ENCODE assay signal across 8 mouse cellular contexts in genomic region chr5:117069498-117069894, GRCm38 (mm10). TPM values are rescaled to one million over a fixed set of nuclear protein-coding genes. Genes with fewer than 3 reads are reported as not detected.
DNase-seq lines count a peak whose midpoint lies in the region; ATAC-seq and TF ChIP-seq lines count a peak whose summit lies in the region.

No protein-coding gene starts in this region.

- no peaks in the 10 kb centered on the region for H3K79me2 ChIP-seq in MEL (ENCODE audit: control insufficient read depth, insufficient read depth, low read length, poor library complexity)

- H3K9ac ChIP-seq in MEL (ENCODE audit: control insufficient read depth, low read depth, low read length, poor library complexity, severe bottlenecking), result no peak overlapping the region
- H3K9ac ChIP-seq in midbrain, embryonic 15.5 days, result no peak overlapping the region

- H3K27ac ChIP-seq in MEL (ENCODE audit: control insufficient read depth, low read depth, low read length), result no peak overlapping the region
- no peak overlapping the region for H3K27ac ChIP-seq in midbrain, embryonic 15.5 days

- no peaks in the 10 kb centered on the region for H3K36me3 ChIP-seq in MEL (ENCODE audit: control insufficient read depth in 1 of 2, insufficient read depth in 2 of 2, low read length in 2 of 2)
- H3K36me3 ChIP-seq in midbrain, embryonic 15.5 days (replicated peaks), result no peaks in the 10 kb centered on the region

- H3K27me3 ChIP-seq in MEL (ENCODE audit: control insufficient read depth in 1 of 2, insufficient read depth in 2 of 2, low read length in 2 of 2), result no peaks in the 10 kb centered on the region
- H3K27me3 ChIP-seq in midbrain, embryonic 15.5 days (replicated peaks), result no peaks in the 10 kb centered on the region

- DNase-seq in CD4-positive helper T cell, adult 2 months (ENCODE audit: low read depth, low spot score), result peak; percentile 50
- no peak for DNase-seq in MEL (ENCODE audit: low read depth, low spot score)
- peak; percentile 89 to 91 for DNase-seq in cerebellum, postnatal 36 days
- DNase-seq in gastrocnemius, postnatal 25 days, result peak; percentile 15
- peak; percentile 65 to 66 for DNase-seq in kidney, postnatal 4 days
- DNase-seq in testis, postnatal 10 days (ENCODE audit: low spot score), result peak; percentile 54
- no peak for DNase-seq in adipocyte (ENCODE audit: low spot score)

- WGBS in midbrain, embryonic 15.5 days, result 18% methylated on average over 10 of the region's 10 CpGs

- TF ChIP-seq POLR2A in MEL (IDR thresholded peaks at IDR 0.05; ENCODE audit: control insufficient read depth in 1 of 2, insufficient read depth in 1 of 2, low read depth in 1 of 2, low read length in 2 of 2, poor library complexity in 1 of 2), result no peak

- no peak for TF ChIP-seq EP300 in MEL (IDR thresholded peaks at IDR 0.05; ENCODE audit: low read depth in 1 of 2, low read length in 2 of 2)

- no peaks in the 10 kb centered on the region for H3K9me3 ChIP-seq in MEL (replicated peaks; ENCODE audit: insufficient read depth, low read length)
- no peaks in the 10 kb centered on the region for H3K9me3 ChIP-seq in midbrain, embryonic 15.5 days

- ATAC-seq in midbrain, embryonic 15.5 days (replicated peaks), result 0 out of 2 replicates have a peak, but pooled peaks have one; percentile 33

- peak overlapping the region; percentile 36 for H3K4me2 ChIP-seq in midbrain, embryonic 15.5 days

- H3K4me3 ChIP-seq in MEL (ENCODE audit: control insufficient read depth in 1 of 2, insufficient read depth in 1 of 2, low read depth in 2 of 2, low read length in 2 of 2), result no peak overlapping the region
- H3K4me3 ChIP-seq in midbrain, embryonic 15.5 days, result 0 out of 2 replicates have a peak overlapping the region, but pooled peaks have one; percentile 13

- TF ChIP-seq CTCF in MEL (IDR thresholded peaks at IDR 0.05 in 2 of 3, conservative IDR thresholded peaks at IDR 0.05 in 1 of 3; ENCODE audit: control insufficient read depth in 1 of 3, insufficient read depth in 1 of 3, low read depth in 2 of 3, low read length in 3 of 3, poor library complexity in 1 of 3, severe bottlenecking in 1 of 3), result peak; percentile 32 to 39 (median 33); a peak in 5 of 6 replicates

- no peaks in the 10 kb centered on the region for H3K4me1 ChIP-seq in MEL (ENCODE audit: control insufficient read depth in 1 of 2, insufficient read depth in 2 of 2, low read length in 2 of 2)
- no peaks in the 10 kb centered on the region for H3K4me1 ChIP-seq in midbrain, embryonic 15.5 days

- TF ChIP-seq RAD21 in MEL (IDR thresholded peaks at IDR 0.05; ENCODE audit: low read depth, low read length), result peak; percentile 27

TF ChIP-seq in MEL, 35 proteins besides CTCF, POLR2A, EP300 and RAD21:
- TF ChIP-seq NELFE (IDR thresholded peaks at IDR 0.05; ENCODE audit: low read depth, low read length) (no peak), E2F4 (IDR thresholded peaks at IDR 0.05; ENCODE audit: borderline replicate concordance, low read depth, low read length) (no peak), USF2 (IDR thresholded peaks at IDR 0.05; ENCODE audit: borderline replicate concordance in 1 of 2, insufficient read depth in 1 of 2, low read depth in 1 of 2, low read length in 2 of 2) (no peak), MYB (IDR thresholded peaks at IDR 0.05; ENCODE audit: low read depth, low read length) (no peak), KAT2A (conservative IDR thresholded peaks at IDR 0.05; ENCODE audit: low read depth, low read length) (no peak), ZNF384 (IDR thresholded peaks at IDR 0.05; ENCODE audit: low read depth, low read length) (no peak), ETS1 (IDR thresholded peaks at IDR 0.05; ENCODE audit: low read depth, low read length) (no peak), RCOR1 (IDR thresholded peaks at IDR 0.05; ENCODE audit: low read depth, low read length) (no peak), MAFK (IDR thresholded peaks at IDR 0.05; ENCODE audit: borderline replicate concordance, low read depth, low read length) (no peak), POLR2AphosphoS2 (IDR thresholded peaks at IDR 0.05; ENCODE audit: low read length) (no peak), SIN3A (IDR thresholded peaks at IDR 0.05; ENCODE audit: low read length) (no peak), TAL1 (IDR thresholded peaks at IDR 0.05; ENCODE audit: low read length) (no peak), ZMIZ1 (IDR thresholded peaks at IDR 0.05; ENCODE audit: low read depth, low read length) (no peak), MAZ (IDR thresholded peaks at IDR 0.05; ENCODE audit: low read depth, low read length) (no peak), ZKSCAN1 (IDR thresholded peaks at IDR 0.05; ENCODE audit: low read depth, low read length) (no peak), MAX (IDR thresholded peaks at IDR 0.05; ENCODE audit: low read length) (no peak)

RNA-seq across cellular contexts. Expression of gene Suds3, which starts 46.4 kb away (rescaled TPM):
- total RNA-seq in MEL (2012; rRNA removed), result 64.6 and 67.8 TPM in 2 replicates
- 100 to 1,000 TPM in 1 of 2 experiments, not detected in 1; 102 TPM for polyA plus RNA-seq in MEL (2012; ENCODE audit: insufficient read depth in 1 of 2, insufficient read length in 2 of 2, low read depth in 1 of 2, low replicate concordance in 2 of 2, missing spikeins in 1 of 2)
- total RNA-seq in gastrocnemius, postnatal 25 days (2021), result 10 to 100 TPM; 72.6 to 81.8 TPM
- polyA plus RNA-seq in midbrain, embryonic 15.5 days (2015; fragmentation: Nextera tagmentation; extraction: Ambion mirVana), result 87.3 and 87.4 TPM in 2 replicates

RNA-seq across cellular contexts. Expression of gene Taok3, which starts 50.4 kb away (rescaled TPM):
- total RNA-seq in MEL (2012; rRNA removed), result 32.1 and 33.7 TPM in 2 replicates
- 10 to 100 TPM in 1 of 2 experiments, not detected in 1; 79.2 TPM for polyA plus RNA-seq in MEL (2012; ENCODE audit: insufficient read depth in 1 of 2, insufficient read length in 2 of 2, low read depth in 1 of 2, low replicate concordance in 2 of 2, missing spikeins in 1 of 2)
- 1 to 10 TPM; 4.4 to 5.8 TPM for total RNA-seq in gastrocnemius, postnatal 25 days (2021)
- 58.8 and 59.2 TPM in 2 replicates for polyA plus RNA-seq in midbrain, embryonic 15.5 days (2015; fragmentation: Nextera tagmentation; extraction: Ambion mirVana)

Comparison
In these comparisons a context has a peak if more than half of its experiments do, and no peak if none do; other contexts are left out.
1. DNase-seq: peak in CD4-positive helper T cell, adult 2 months (single experiment), cerebellum, postnatal 36 days (2 of 2), gastrocnemius, postnatal 25 days (single experiment), kidney, postnatal 4 days (2 of 2) and testis, postnatal 10 days (single experiment); none in MEL (single experiment) and adipocyte (single experiment).